Mouse (Mus musculus) limb, embryonic 14.5 days (tissue): ENCODE measurements around the gene Inhbb. TPM values are rescaled to one million over a fixed set of nuclear protein-coding genes. Genes with fewer than 3 reads are reported as not detected.
A peak's percentile ranks its signal among the peaks of the same experiment; 100 is the strongest.

Experiments
- ATAC-seq: fragments of 200-750 bp; cut with Nextera tagmentation; 2 replicates; pipeline ENCODE4 v1.8.0; 2017; ENCODE audit warnings: low read depth, moderate number of reproducible peaks, moderate TSS enrichment; ENCODE audit not compliant: low FRiP score
- DNase-seq: peaks from one replicate; pipeline ENCODE4 v3.0.0-alpha.2; 2015; ENCODE audit warnings: low spot score
- H3K27ac ChIP-seq: fragments of 300-500 bp; sonication (generic); replicated peaks from 2 replicates; pipeline ENCODE4 v1.5.1; 2014; ENCODE audit warnings: low read depth, mild to moderate bottlenecking, low read length, moderate library complexity, mixed read lengths
- H3K27me3 ChIP-seq: fragments of 300-500 bp; sonication (generic); 2 replicates; pipeline ENCODE4 v1.6.1; 2014; ENCODE audit warnings: low read length, mixed read lengths; ENCODE audit not compliant: control insufficient read depth, insufficient read depth
- H3K36me3 ChIP-seq: fragments of 300-500 bp; sonication (generic); 2 replicates; pipeline ENCODE4 v1.6.1; 2014; ENCODE audit warnings: mild to moderate bottlenecking, low read length, moderate library complexity, mixed read lengths; ENCODE audit not compliant: control insufficient read depth, insufficient read depth
- H3K4me1 ChIP-seq: fragments of 300-500 bp; sonication (generic); 2 replicates; pipeline ENCODE4 v1.6.1; 2014; ENCODE audit warnings: antibody characterized with exemption, low read length, mixed read lengths; ENCODE audit not compliant: control insufficient read depth, insufficient read depth
- H3K4me2 ChIP-seq: fragments of 300-500 bp; sonication (generic); replicated peaks from 2 replicates; pipeline ENCODE4 v1.6.1; 2014; ENCODE audit warnings: low read depth, mild to moderate bottlenecking, low read length, moderate library complexity; ENCODE audit not compliant: severe bottlenecking
- H3K4me3 ChIP-seq: fragments of 300-500 bp; sonication (generic); replicated peaks from 2 replicates; pipeline ENCODE4 v1.5.1; 2014; ENCODE audit warnings: low read length
- H3K9ac ChIP-seq: fragments of 300-500 bp; sonication (generic); 2 replicates; pipeline ENCODE4 v1.6.1; 2014; ENCODE audit warnings: mild to moderate bottlenecking, low read depth, low read length, moderate library complexity; ENCODE audit not compliant: severe bottlenecking
- H3K9me3 ChIP-seq: fragments of 300-500 bp; sonication (generic); 2 replicates; pipeline ENCODE4 v1.6.1; 2016; ENCODE audit warnings: low read length; ENCODE audit not compliant: control insufficient read depth
- POLR2A ChIP-seq: fragments of 200-500 bp; IDR thresholded peaks from 2 replicates; pipeline ENCODE4 v1.8.0; 2012; ENCODE audit warnings: inconsistent platforms, mild to moderate bottlenecking, moderate library complexity, borderline replicate concordance; ENCODE audit not compliant: insufficient read depth, insufficient read length; ENCODE audit errors: extremely low read depth
- WGBS: fragments of 180-500 bp; shearing (Covaris S2); extraction: QIAGEN DNeasy Blood & Tissue Kit; methylation state at CpG from one replicate; pipeline ENCODE4 v1.1.7; 2014; 5-methylcytosine and 5-hydroxymethylcytosine counted together
- polyA plus RNA-seq, 2 experiments: library from polyadenylated mRNA; depleted of rRNA in 1 of 2; stranded (reverse) in 1 of 2; unstranded in 1 of 2; fragments of >200 nt; fragmentation: Nextera tagmentation in 1 of 2; extraction: Ambion mirVana in 1 of 2; gene quantifications; 2 replicates each; pipeline versions ENCODE4 v1.2.1 to v1.2.3; 2012 to 2014

Gene Inhbb
- polyA plus RNA-seq, 2 experiments: 1.6 to 2.9 TPM

DNA sequence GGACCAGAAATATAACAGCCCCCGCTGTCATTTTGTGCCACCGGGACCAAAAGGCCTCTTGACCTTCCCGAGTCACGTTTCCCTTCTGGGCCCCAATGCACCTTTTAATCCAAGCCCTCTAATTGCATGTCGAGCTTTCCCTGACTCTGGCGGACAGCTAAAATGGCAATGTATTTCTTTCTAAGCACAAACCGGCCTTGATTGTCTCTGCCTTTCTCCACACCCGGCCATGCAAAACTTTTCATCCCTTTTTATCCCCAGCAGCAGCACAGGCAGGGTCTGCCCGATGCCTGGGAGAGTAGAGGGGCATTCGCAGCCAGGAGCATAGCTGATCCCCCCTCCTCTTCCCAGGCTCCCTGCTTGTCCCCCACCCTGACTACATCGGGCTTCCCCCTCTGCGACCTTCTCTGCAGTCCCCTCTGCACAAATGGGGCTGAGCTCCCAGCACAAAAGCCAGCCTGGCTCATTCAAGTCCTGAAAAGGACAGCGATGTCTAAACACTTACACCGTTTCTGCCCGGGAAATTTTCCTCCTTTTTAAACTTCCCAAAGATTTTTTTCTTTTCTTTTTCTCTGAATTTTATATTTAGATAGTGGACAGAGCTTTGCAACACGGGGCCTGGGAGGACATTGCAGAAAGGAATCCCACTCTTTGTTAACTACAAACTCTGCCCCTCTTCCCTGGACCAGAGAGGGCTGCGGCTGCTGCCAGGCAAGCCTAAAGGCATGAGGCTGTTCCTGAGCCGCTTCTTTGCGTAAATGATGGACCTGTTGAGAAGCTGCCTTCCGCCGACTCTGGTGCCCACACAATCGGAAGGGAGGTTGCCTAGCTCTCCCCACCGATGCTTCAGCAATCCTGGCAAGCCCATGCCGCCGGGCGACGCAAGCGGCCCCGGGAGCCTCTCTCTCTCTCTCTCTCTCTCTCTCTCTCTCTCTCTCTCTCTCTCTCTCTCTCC, 2.6 kb downstream of the Inhbb start:
- H3K27me3 ChIP-seq: peaks cover 64% of the 10 kb centered on the region
- H3K9me3 ChIP-seq: no peaks in the 10 kb centered on the region
- ATAC-seq: no peak
- no peaks in the 10 kb centered on the region for H3K36me3 ChIP-seq
- WGBS: 4% methylated on average over 29 of the region's 29 CpGs
- peak overlapping the region; percentile 66 for H3K4me3 ChIP-seq
- no peak for TF ChIP-seq POLR2A
- no peak for DNase-seq
- no peak overlapping the region for H3K9ac ChIP-seq
- H3K4me1 ChIP-seq: peaks cover 15% of the 10 kb centered on the region; the same call in 1 of the 2 replicates
- H3K4me2 ChIP-seq: peak overlapping the region; percentile 88
- no peak overlapping the region for H3K27ac ChIP-seq

DNA sequence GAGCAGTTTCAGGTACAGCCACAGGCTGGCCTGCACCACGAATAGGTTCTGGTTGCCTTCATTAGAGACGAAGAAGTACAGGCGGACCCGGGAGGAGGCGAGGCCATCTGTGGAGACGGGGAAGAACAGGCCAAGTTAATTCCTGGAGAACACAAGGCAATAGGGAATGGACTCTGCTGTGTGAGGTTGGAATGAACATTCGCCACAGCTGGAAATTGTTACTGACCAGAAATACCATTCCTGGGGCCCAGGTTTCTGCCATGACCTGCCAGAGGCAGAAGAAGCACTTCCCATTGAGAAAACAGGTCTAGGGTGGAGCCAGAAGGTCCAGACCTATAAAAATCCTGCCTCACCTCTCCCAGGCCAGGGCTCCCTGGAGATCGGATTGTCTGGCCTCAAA, 4.1 kb downstream of the Inhbb start:
- H3K4me2 ChIP-seq: no peak overlapping the region
- no peak overlapping the region for H3K4me3 ChIP-seq
- peaks cover 15% of the 10 kb centered on the region; the same call in 1 of the 2 replicates for H3K4me1 ChIP-seq
- H3K27ac ChIP-seq: no peak overlapping the region
- ATAC-seq (peak; percentile 39; the same call in 1 of the 2 replicates), DNase-seq (peak; percentile 48)
- peaks cover 50% of the 10 kb centered on the region for H3K27me3 ChIP-seq
- WGBS: 27% methylated on average over 8 of the region's 8 CpGs
- no peaks in the 10 kb centered on the region for H3K9me3 ChIP-seq
- H3K9ac ChIP-seq: no peak overlapping the region
- H3K36me3 ChIP-seq: no peaks in the 10 kb centered on the region
- TF ChIP-seq POLR2A: no peak

DNA sequence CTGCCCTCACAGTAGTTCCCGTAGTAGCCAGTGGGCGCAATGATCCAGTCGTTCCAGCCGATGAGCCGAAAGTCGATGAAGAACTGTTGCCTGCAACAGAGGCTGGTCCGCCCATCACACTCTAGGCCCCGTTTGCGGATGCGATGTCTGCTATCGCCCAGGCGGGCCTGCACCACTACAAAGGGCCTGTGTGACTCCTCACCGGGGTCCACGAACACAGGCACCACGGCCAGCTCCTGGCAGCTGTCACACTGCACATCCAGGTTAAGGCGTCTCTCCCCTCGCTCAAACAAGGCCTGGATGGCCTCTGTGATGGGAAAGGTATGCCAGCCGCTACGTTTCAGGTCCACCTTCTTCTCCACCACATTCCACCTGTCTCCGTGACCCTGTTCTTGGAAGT, 4.5 kb downstream of the Inhbb start:
- no peak for ATAC-seq
- H3K9ac ChIP-seq: no peak overlapping the region
- H3K4me1 ChIP-seq: peaks cover 15% of the 10 kb centered on the region; the same call in 1 of the 2 replicates
- no peak overlapping the region for H3K4me2 ChIP-seq
- H3K27ac ChIP-seq: no peak overlapping the region
- H3K4me3 ChIP-seq: no peak overlapping the region
- DNase-seq: no peak
- H3K27me3 ChIP-seq: peaks cover 45% of the 10 kb centered on the region
- TF ChIP-seq POLR2A: no peak
- no peaks in the 10 kb centered on the region for H3K9me3 ChIP-seq
- 68% methylated on average over 20 of the region's 20 CpGs for WGBS
- no peaks in the 10 kb centered on the region for H3K36me3 ChIP-seq

DNA sequence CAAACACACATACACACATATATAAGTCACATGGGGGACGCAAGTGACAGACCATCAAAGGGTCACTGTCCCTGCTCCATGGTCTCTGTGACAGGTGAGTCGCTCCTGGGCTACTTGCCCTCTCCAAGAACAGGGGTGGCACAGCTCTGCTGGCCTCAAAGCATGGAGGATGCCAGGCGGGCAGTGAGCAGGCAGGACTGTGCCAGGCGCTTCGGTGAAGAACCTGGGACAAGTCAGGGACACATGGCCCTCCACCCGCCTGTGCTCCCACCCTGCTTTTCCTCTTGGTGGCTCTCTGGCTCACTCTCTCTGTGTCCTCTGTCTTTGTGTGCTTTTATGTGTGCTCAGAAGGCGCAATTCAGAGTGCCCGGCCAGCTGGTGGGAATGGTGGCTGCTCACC, 5.4 kb downstream of the Inhbb start:
- H3K4me3 ChIP-seq: no peak overlapping the region
- no peaks in the 10 kb centered on the region for H3K9me3 ChIP-seq
- WGBS: 81% methylated on average over 8 of the region's 8 CpGs
- no peak overlapping the region for H3K4me2 ChIP-seq
- H3K36me3 ChIP-seq: no peaks in the 10 kb centered on the region
- no peak overlapping the region for H3K27ac ChIP-seq
- peaks cover 36% of the 10 kb centered on the region for H3K27me3 ChIP-seq
- no peak overlapping the region for H3K9ac ChIP-seq
- ATAC-seq: no peak
- TF ChIP-seq POLR2A: no peak
- peaks cover 9% of the 10 kb centered on the region; the same call in 1 of the 2 replicates for H3K4me1 ChIP-seq
- no peak for DNase-seq

DNA sequence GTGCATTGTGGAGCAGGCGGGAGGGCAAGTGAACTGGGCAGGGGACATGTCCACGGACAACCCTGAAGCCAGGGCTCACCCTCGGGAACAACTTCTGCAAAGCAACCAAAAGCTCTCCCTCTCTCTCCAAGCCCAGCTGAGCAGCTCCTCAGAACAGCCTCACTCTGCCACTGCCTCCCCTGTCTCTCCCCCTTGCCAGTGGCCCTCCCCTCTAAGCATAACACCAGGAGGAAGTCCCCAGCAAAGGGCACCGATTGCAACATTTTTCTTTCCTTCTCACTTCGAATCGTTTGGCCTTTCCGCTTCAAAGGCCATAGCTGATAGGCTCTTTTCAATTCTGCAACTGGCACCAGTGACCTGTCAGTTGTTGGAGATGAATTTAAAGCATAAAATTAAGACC, 5.9 kb downstream of the Inhbb start:
- Histone ChIP-seq H3K36me3 (no peaks in the 10 kb centered on the region), H3K27me3 (peaks cover 31% of the 10 kb centered on the region), H3K9ac (no peak overlapping the region), H3K9me3 (no peaks in the 10 kb centered on the region), H3K27ac (no peak overlapping the region), H3K4me1 (peaks cover 9% of the 10 kb centered on the region; the same call in 1 of the 2 replicates), H3K4me3 (no peak overlapping the region), H3K4me2 (no peak overlapping the region)
- no peak for TF ChIP-seq POLR2A
- no peak for ATAC-seq
- DNase-seq: no peak
- WGBS: 66% methylated on average over 7 of the region's 7 CpGs
